Mouse (Mus musculus) heart, embryonic 11.5 days (tissue): ENCODE measurements around the gene Calr4. TPM values are rescaled to one million over a fixed set of nuclear protein-coding genes. Genes with fewer than 3 reads are reported as not detected.

Experiments
- ATAC-seq: fragments of 200-750 bp; cut with Nextera tagmentation; replicated peaks from 2 replicates; pipeline ENCODE4 v1.8.0; 2017; ENCODE audit warnings: moderate library complexity; ENCODE audit not compliant: insufficient number of reproducible peaks, low FRiP score, low TSS enrichment
- H3K27ac ChIP-seq: fragments of 300-500 bp; sonication (generic); 2 replicates; pipeline ENCODE4 v1.5.1; 2014; ENCODE audit warnings: mild to moderate bottlenecking, low read depth, low read length
- H3K27me3 ChIP-seq: fragments of 300-500 bp; sonication (generic); 2 replicates; pipeline ENCODE4 v1.6.1; 2014; ENCODE audit warnings: mild to moderate bottlenecking, low read length, mixed read lengths; ENCODE audit not compliant: control insufficient read depth, insufficient read depth
- H3K36me3 ChIP-seq: fragments of 300-500 bp; sonication (generic); 2 replicates; pipeline ENCODE4 v1.6.1; 2014; ENCODE audit warnings: mild to moderate bottlenecking, low read length, moderate library complexity, mixed read lengths; ENCODE audit not compliant: control insufficient read depth, insufficient read depth
- H3K4me1 ChIP-seq: fragments of 300-500 bp; sonication (generic); 2 replicates; pipeline ENCODE4 v1.6.1; 2014; ENCODE audit warnings: low read length; ENCODE audit not compliant: control insufficient read depth, insufficient read depth
- H3K4me2 ChIP-seq: fragments of 300-500 bp; sonication (generic); 2 replicates; pipeline ENCODE4 v1.6.1; 2014; ENCODE audit warnings: mild to moderate bottlenecking, moderate library complexity
- H3K4me3 ChIP-seq: fragments of 300-500 bp; sonication (generic); 2 replicates; pipeline ENCODE4 v1.5.1; 2014; ENCODE audit warnings: low read depth, low read length
- H3K9ac ChIP-seq: fragments of 300-500 bp; sonication (generic); 2 replicates; pipeline ENCODE4 v1.6.1; 2014; ENCODE audit warnings: mild to moderate bottlenecking, low read depth, low read length, moderate library complexity
- H3K9me3 ChIP-seq: fragments of 300-500 bp; sonication (generic); replicated peaks from 2 replicates; pipeline ENCODE4 v1.6.1; 2016; ENCODE audit warnings: low read length; ENCODE audit not compliant: control insufficient read depth
- WGBS: fragments of 180-500 bp; shearing (Covaris S2); extraction: QIAGEN DNeasy Blood & Tissue Kit; methylation state at CpG from one replicate; pipeline ENCODE4 v1.1.7; 2014; ENCODE audit not compliant: insufficient replicate concordance; 5-methylcytosine and 5-hydroxymethylcytosine counted together
- polyA plus RNA-seq: library from polyadenylated mRNA; unstranded; fragments of >200 nt; fragmentation: Nextera tagmentation; extraction: Ambion mirVana; gene quantifications from 2 replicates; pipeline ENCODE4 v1.2.1, GENCODE M21; 2014

Calr4 gene
- polyA plus RNA-seq, 1 experiment from 2014 or later = 0.34 TPM

- no peak for ATAC-seq
- H3K27ac ChIP-seq = no peak overlapping the region
- no peak overlapping the region for H3K4me3 ChIP-seq
- 69% methylated on average over 7 of the region's 7 CpGs for WGBS
- H3K27me3 ChIP-seq = no peaks in the 10 kb centered on the region
- 0 out of 2 replicates have a peak, but pooled peaks cover 3% of the 10 kb centered on the region for H3K4me1 ChIP-seq
- H3K36me3 ChIP-seq = no peaks in the 10 kb centered on the region
- H3K9me3 ChIP-seq = no peaks in the 10 kb centered on the region
- H3K9ac ChIP-seq = no peak overlapping the region
- H3K4me2 ChIP-seq = no peak overlapping the region
Measured at GRCm38 (mm10) chr4:109244506-109244905, 10.2 kb downstream of the Calr4 start.

GRCm38 (mm10) chr4:109245016-109245620 lies 10.8 kb downstream of the Calr4 start:
- Histone ChIP-seq H3K4me2 (no peak overlapping the region), H3K4me3 (no peak overlapping the region), H3K4me1 (0 out of 2 replicates have a peak, but pooled peaks cover 3% of the 10 kb centered on the region), H3K9me3 (no peaks in the 10 kb centered on the region), H3K27ac (no peak overlapping the region), H3K9ac (no peak overlapping the region), H3K27me3 (no peaks in the 10 kb centered on the region), H3K36me3 (no peaks in the 10 kb centered on the region)
- 69% methylated on average over 6 of the region's 6 CpGs for WGBS
- no peak for ATAC-seq

GRCm38 (mm10) chr4:109251605-109252004 lies 17.3 kb downstream of the Calr4 start:
- Histone ChIP-seq H3K27ac (no peak overlapping the region), H3K4me1 (0 out of 2 replicates have a peak, but pooled peaks cover 4% of the 10 kb centered on the region), H3K4me2 (no peak overlapping the region), H3K4me3 (no peak overlapping the region), H3K9me3 (no peaks in the 10 kb centered on the region), H3K27me3 (no peaks in the 10 kb centered on the region), H3K9ac (no peak overlapping the region), H3K36me3 (no peaks in the 10 kb centered on the region)
- no peak for ATAC-seq
- WGBS = 33% methylated on average over 3 of the region's 3 CpGs

GRCm38 (mm10) chr4:109252199-109252598 lies 17.9 kb downstream of the Calr4 start:
- WGBS = 81% methylated on average over 4 of the region's 4 CpGs
- ATAC-seq = no peak
- H3K36me3 ChIP-seq = no peaks in the 10 kb centered on the region
- H3K9me3 ChIP-seq = no peaks in the 10 kb centered on the region
- H3K27me3 ChIP-seq = no peaks in the 10 kb centered on the region
- no peak overlapping the region for H3K4me2 ChIP-seq
- H3K4me1 ChIP-seq = 0 out of 2 replicates have a peak, but pooled peaks cover 3% of the 10 kb centered on the region
- no peak overlapping the region for H3K4me3 ChIP-seq
- H3K9ac ChIP-seq = no peak overlapping the region
- H3K27ac ChIP-seq = no peak overlapping the region

- no peaks in the 10 kb centered on the region for H3K27me3 ChIP-seq
- H3K4me2 ChIP-seq = no peak overlapping the region
Measured at GRCm38 (mm10) chr4:109253664-109254151, 19.4 kb downstream of the Calr4 start.

GRCm38 (mm10) chr4:109254511-109254910 lies 20.2 kb downstream of the Calr4 start:
- no peaks in the 10 kb centered on the region for H3K27me3 ChIP-seq
- no peak overlapping the region for H3K9ac ChIP-seq
- H3K27ac ChIP-seq = no peak overlapping the region
- no peak for ATAC-seq
- no peaks in the 10 kb centered on the region for H3K36me3 ChIP-seq
- H3K4me1 ChIP-seq = 0 out of 2 replicates have a peak, but pooled peaks cover 3% of the 10 kb centered on the region
- no peak overlapping the region for H3K4me3 ChIP-seq
- H3K9me3 ChIP-seq = no peaks in the 10 kb centered on the region
- WGBS = 47% methylated on average over 5 of the region's 5 CpGs
- H3K4me2 ChIP-seq = no peak overlapping the region

More at GRCm38 (mm10) chr4:109253664-109254151, 19.4 kb downstream of the Calr4 start:
- H3K9me3 ChIP-seq = no peaks in the 10 kb centered on the region
- ATAC-seq = no peak
- H3K4me1 ChIP-seq = 0 out of 2 replicates have a peak, but pooled peaks cover 3% of the 10 kb centered on the region
- H3K4me3 ChIP-seq = no peak overlapping the region
- no peaks in the 10 kb centered on the region for H3K36me3 ChIP-seq
- no peak overlapping the region for H3K9ac ChIP-seq
- 42% methylated on average over 11 of the region's 11 CpGs for WGBS
- no peak overlapping the region for H3K27ac ChIP-seq

- no peak for ATAC-seq
- Histone ChIP-seq H3K27ac (no peak overlapping the region), H3K4me1 (0 out of 2 replicates have a peak, but pooled peaks cover 3% of the 10 kb centered on the region), H3K27me3 (no peaks in the 10 kb centered on the region), H3K4me3 (no peak overlapping the region), H3K9ac (no peak overlapping the region), H3K4me2 (no peak overlapping the region), H3K36me3 (no peaks in the 10 kb centered on the region), H3K9me3 (no peaks in the 10 kb centered on the region)
- WGBS = 57% methylated on average over 2 of the region's 2 CpGs
Measured at GRCm38 (mm10) chr4:109255321-109255720, 21.0 kb downstream of the Calr4 start.

- H3K4me2 ChIP-seq = no peak overlapping the region
- no peaks in the 10 kb centered on the region for H3K27me3 ChIP-seq
- no peaks in the 10 kb centered on the region for H3K36me3 ChIP-seq
- no peak for ATAC-seq
- H3K4me1 ChIP-seq = 0 out of 2 replicates have a peak, but pooled peaks cover 3% of the 10 kb centered on the region
- H3K4me3 ChIP-seq = no peak overlapping the region
- H3K9me3 ChIP-seq = no peaks in the 10 kb centered on the region
- no peak overlapping the region for H3K9ac ChIP-seq
- H3K27ac ChIP-seq = 0 out of 2 replicates have a peak overlapping the region, but pooled peaks have one; percentile 6
- 70% methylated on average over 11 of the region's 11 CpGs for WGBS
Measured at GRCm38 (mm10) chr4:109255727-109256417, 21.6 kb downstream of the Calr4 start.
